ENCODE assay signal across 9 mouse cellular contexts in genomic region chr1:43902855-43903254, GRCm38 (mm10). TPM values are rescaled to one million over a fixed set of nuclear protein-coding genes. Genes with fewer than 3 reads are reported as not detected.
DNase-seq lines count a peak whose midpoint lies in the region; ATAC-seq and TF ChIP-seq lines count a peak whose summit lies in the region.
"Had no signal": no experiment of that assay in that cellular context is flagged by ENCODE, and none has a peak within 500 bp of the region (broad histone marks: within the 10 kb centered on the region; RNA-seq: fewer than 3 reads in every experiment).

No protein-coding gene starts in this region.

- intact Hi-C loops in gastrocnemius, adult 2 months (cut with DNase I) = loop anchor here (2.0 kb wide), 2 partner anchors 138 to 162 kb away; no protein-coding TSS in a partner anchor

- 0 out of 2 replicates have a peak, but pooled peaks have one; percentile 39 for ATAC-seq in neutrophil, adult 5-6 weeks (ENCODE audit: extremely low read depth, insufficient number of reproducible peaks, low FRiP score, poor library complexity, severe bottlenecking)

- no peak overlapping the region for H3K4me3 ChIP-seq in gastrocnemius, adult 2 months

- DNase-seq in gastrocnemius, adult 2 months = no peak
- DNase-seq in gastrocnemius, postnatal 10 days = no peak
- DNase-seq in lung, postnatal 25 days (ENCODE audit: low spot score) = peak; percentile 16
- no peak for DNase-seq in lung, postnatal 4 days
- peak; percentile 32 for DNase-seq in embryo, embryonic 10.5 days (ENCODE audit: low spot score)
- DNase-seq in heart, postnatal 4 days = no peak
- DNase-seq in ovary, postnatal 10 days (ENCODE audit: low spot score) = no peak
- DNase-seq: cerebellum, postnatal 25 days had no signal

- no peak overlapping the region for H3K27ac ChIP-seq in gastrocnemius, adult 2 months

- TF ChIP-seq CTCF in gastrocnemius, adult 2 months (IDR thresholded peaks at IDR 0.05) = peak; percentile 72

RNA-seq across cellular contexts. Expression of gene Tpp2, which starts 30.6 kb away (rescaled TPM):
- total RNA-seq in gastrocnemius, adult 2 months (2021) = 10 to 100 TPM; 39.9 to 40.5 TPM
- 10 to 100 TPM; 39.2 to 41.8 TPM for total RNA-seq in gastrocnemius, postnatal 10 days (2021)
- total RNA-seq in neutrophil, adult 5-6 weeks (2017) = 84.8 and 100 TPM in 2 replicates
- 10 to 100 TPM; 49.4 to 51.6 TPM for total RNA-seq in heart, postnatal 4 days (2021)

Comparison
In these comparisons a context has a peak if more than half of its experiments do, and no peak if none do; other contexts are left out.
1. DNase-seq: peak in lung, postnatal 25 days (single experiment) and embryo, embryonic 10.5 days (single experiment); none in gastrocnemius, adult 2 months (single experiment), gastrocnemius, postnatal 10 days (single experiment), lung, postnatal 4 days (0 of 2), heart, postnatal 4 days (single experiment) and ovary, postnatal 10 days (single experiment).